Mouse (Mus musculus): ENCODE measurements at regions not wholly inside any gene's neighbourhood (a gene's known extent, or its start where the extent isn't known, plus 50 kb on each side); places are given as distances from the start of the nearest gene placed in this dataset.

- DNase-seq (ENCODE audit: low spot score in 2 of 2): peak; percentile 29 to 38
These were observed 52.5 kb upstream of the Prr5 start for GRCm38 (mm10) chr15:84616880-84617279.

GRCm38 (mm10) chr15:84613536-84614527 lies 55.6 kb upstream of the Prr5 start:
- DNase-seq (ENCODE audit: low spot score in 2 of 2): peak; percentile 53 to 84

GRCm38 (mm10) chr15:84612961-84613360 lies 55.3 kb upstream of the Rtl6 start:
- no peak for DNase-seq (ENCODE audit: low spot score in 2 of 2)

GRCm38 (mm10) chr15:84609825-84610442 lies 52.3 kb upstream of the Rtl6 start:
- DNase-seq (ENCODE audit: low spot score in 2 of 2): no peak

- DNase-seq (ENCODE audit: low spot score in 2 of 2): no peak
These were observed 51.4 kb upstream of the Rtl6 start for GRCm38 (mm10) chr15:84609063-84609462.

Data from heart, adult 9 months (tissue).